ENCODE assay signal across 8 mouse cellular contexts in genomic region chr19:43612051-43612450, GRCm38 (mm10). TPM values are rescaled to one million over a fixed set of nuclear protein-coding genes. Genes with fewer than 3 reads are reported as not detected.
DNase-seq lines count a peak whose midpoint lies in the region; ATAC-seq and TF ChIP-seq lines count a peak whose summit lies in the region.

TSS of gene Nkx2-3 (plus strand) at chr19:43612325.

- H3K4me3 ChIP-seq in embryonic facial prominence, embryonic 14.5 days (ENCODE audit: low read depth, low read length), result peak within 1 kb of the TSS; percentile 9
- peak within 1 kb of the TSS; percentile 54 for H3K4me3 ChIP-seq in intestine, postnatal 0 days (ENCODE audit: low read depth, low read length)

- under 1% methylated on average over 24 of the region's 24 CpGs for WGBS in embryonic facial prominence, embryonic 14.5 days
- WGBS in intestine, postnatal 0 days, result under 1% methylated on average over 24 of the region's 24 CpGs

- H3K36me3 ChIP-seq in embryonic facial prominence, embryonic 14.5 days (ENCODE audit: control insufficient read depth, insufficient read depth, low read length), result no peaks in the 10 kb centered on the region
- H3K36me3 ChIP-seq in intestine, postnatal 0 days (ENCODE audit: control insufficient read depth, insufficient read depth), result peaks cover 7% of the 10 kb centered on the region; the same call in 1 of the 2 replicates

- peaks cover 88% of the 10 kb centered on the region for H3K27me3 ChIP-seq in embryonic facial prominence, embryonic 14.5 days (replicated peaks; ENCODE audit: control insufficient read depth, insufficient read depth, low read length)
- peaks cover 78% of the 10 kb centered on the region for H3K27me3 ChIP-seq in intestine, postnatal 0 days (replicated peaks; ENCODE audit: control insufficient read depth, insufficient read depth, low read length)

- 0 out of 2 replicates have a peak, but pooled peaks cover 3% of the 10 kb centered on the region for H3K4me1 ChIP-seq in embryonic facial prominence, embryonic 14.5 days (ENCODE audit: control insufficient read depth, insufficient read depth, low read length)
- H3K4me1 ChIP-seq in intestine, postnatal 0 days (replicated peaks; ENCODE audit: control insufficient read depth, insufficient read depth, low read length), result 0 out of 2 replicates have a peak, but pooled peaks cover 3% of the 10 kb centered on the region

- DNase-seq in kidney, adult 18-20 months, result peak; percentile 13
- no peak for DNase-seq in kidney, adult 11 months
- peak; percentile 82 for DNase-seq in embryonic facial prominence, embryonic 14.5 days (ENCODE audit: low spot score)
- no peak for DNase-seq in left cerebral cortex, adult 11 months (ENCODE audit: low spot score)
- no peak for DNase-seq in cerebellum, adult 9-10 months
- DNase-seq in layer of hippocampus, postnatal 25 days (ENCODE audit: extremely low spot score in 1 of 2, low spot score in 1 of 2), result no peak

- no peak within 1 kb of the TSS for H3K9ac ChIP-seq in embryonic facial prominence, embryonic 14.5 days (ENCODE audit: low read depth, low read length)
- H3K9ac ChIP-seq in intestine, postnatal 0 days (ENCODE audit: low read depth, low read length), result peak within 1 kb of the TSS; percentile 65

- no peak for TF ChIP-seq CTCF in intestine, postnatal 0 days (IDR thresholded peaks at IDR 0.05; ENCODE audit: low read depth)

- peak; percentile 58; the same call in 1 of the 2 replicates for ATAC-seq in embryonic facial prominence, embryonic 14.5 days (ENCODE audit: low read depth)
- ATAC-seq in intestine, postnatal 0 days, result peak; percentile 55
- ATAC-seq in megakaryocyte progenitor cell, adult 5-6 weeks (replicated peaks; ENCODE audit: poor library complexity), result peak; percentile 49

- peak within 1 kb of the TSS; percentile 23; the same call in 1 of the 2 replicates for H3K4me2 ChIP-seq in embryonic facial prominence, embryonic 14.5 days (ENCODE audit: low read depth, low read length)
- H3K4me2 ChIP-seq in intestine, postnatal 0 days (replicated peaks; ENCODE audit: low read depth), result peak within 1 kb of the TSS; percentile 75

- H3K9me3 ChIP-seq in embryonic facial prominence, embryonic 14.5 days (ENCODE audit: control insufficient read depth, low read length), result no peaks in the 10 kb centered on the region
- no peaks in the 10 kb centered on the region for H3K9me3 ChIP-seq in intestine, postnatal 0 days (ENCODE audit: control insufficient read depth)

- H3K27ac ChIP-seq in embryonic facial prominence, embryonic 14.5 days (replicated peaks; ENCODE audit: low read depth, low read length), result no peak within 1 kb of the TSS
- H3K27ac ChIP-seq in intestine, postnatal 0 days (ENCODE audit: low read depth, low read length), result peak within 1 kb of the TSS; percentile 54

RNA-seq across cellular contexts. Expression of gene Nkx2-3, which starts in this region (rescaled TPM):
- polyA plus RNA-seq in embryonic facial prominence, embryonic 14.5 days (2014; fragmentation: Nextera tagmentation; extraction: Ambion mirVana), result 2.0 and 2.4 TPM in 2 replicates
- 54.3 and 56.9 TPM in 2 replicates for polyA plus RNA-seq in intestine, postnatal 0 days (2015; fragmentation: Nextera tagmentation; extraction: Ambion mirVana)
- 0.32 and 0.64 TPM in 2 replicates for total RNA-seq in megakaryocyte progenitor cell, adult 5-6 weeks (2015)
- 1.4 TPM in 1 of 2 replicates, not detected in the other for total RNA-seq in megakaryocyte progenitor cell, adult 5-6 weeks (2017)
- not detected for total RNA-seq in layer of hippocampus, postnatal 25 days (2021)

Comparison
In these comparisons a context has a peak if more than half of its experiments do, and no peak if none do; other contexts are left out.
1. RNA of gene Nkx2-3 (polyA plus RNA-seq): 54.3 to 56.9 TPM in intestine, postnatal 0 days; 2.0 to 2.4 TPM in embryonic facial prominence, embryonic 14.5 days; every median in the first group is over 10 times any median in the second.
2. DNase-seq: peak in kidney, adult 18-20 months (single experiment) and embryonic facial prominence, embryonic 14.5 days (single experiment); none in kidney, adult 11 months (single experiment), left cerebral cortex, adult 11 months (single experiment), cerebellum, adult 9-10 months (single experiment) and layer of hippocampus, postnatal 25 days (0 of 2).
3. Peak in every context shown above with its lines, with median percentiles within 50 percentile points of each other: ATAC-seq.